Mouse (Mus musculus): ENCODE results near the gene Fez1. TPM values are rescaled to one million over a fixed set of nuclear protein-coding genes. Genes with fewer than 3 reads are reported as not detected.

Fez1 gene
- total and polyA plus RNA-seq, 3 experiments = 0.88 to 1.8 (median 1.7) TPM

GRCm38 (mm10) chr9:36796781-36797555, 24.7 kb upstream of the Fez1 start, which contains the start of gene Ei24:
Ei24 (minus strand) TSS chr9:36797393.
- Histone ChIP-seq H3K36me3 (ENCODE audit: control insufficient read depth, insufficient read depth, low read length) (peaks cover 4% of the 10 kb centered on the region), H3K4me3 (peak within 1 kb of the TSS; percentile 95), H3K27me3 (ENCODE audit: control insufficient read depth, insufficient read depth, low read length) (no peaks in the 10 kb centered on the region), H3K9ac (ENCODE audit: low read depth, low read length) (peak within 1 kb of the TSS; percentile 92), H3K27ac (peak within 1 kb of the TSS; percentile 92), H3K4me1 (ENCODE audit: control insufficient read depth, insufficient read depth, low read length) (peaks cover 3% of the 10 kb centered on the region), H3K79me2 (replicated peaks; ENCODE audit: control insufficient read depth, insufficient read depth, low read length) (peaks cover 1% of the 10 kb centered on the region; the same call in 1 of the 2 replicates)
- intact Hi-C loops (cut with DNase I) = loop anchor here (2.0 to 5.0 kb wide), 2 partner anchors 30 to 70 kb away; partner anchors contain the start of genes Chek1 and Stt3a
- DNase-seq = peak; percentile 92 to 98
- TF ChIP-seq EP300 (IDR thresholded peaks at IDR 0.05; ENCODE audit: insufficient read depth, low read depth, low read length) = no peak
- peak; percentile 48; the same call in 1 of the 2 replicates for TF ChIP-seq POLR2A (IDR thresholded peaks at IDR 0.05; ENCODE audit: insufficient read depth, low read depth, low read length)
- under 1% methylated on average over 66 of the region's 66 CpGs for WGBS

DNA sequence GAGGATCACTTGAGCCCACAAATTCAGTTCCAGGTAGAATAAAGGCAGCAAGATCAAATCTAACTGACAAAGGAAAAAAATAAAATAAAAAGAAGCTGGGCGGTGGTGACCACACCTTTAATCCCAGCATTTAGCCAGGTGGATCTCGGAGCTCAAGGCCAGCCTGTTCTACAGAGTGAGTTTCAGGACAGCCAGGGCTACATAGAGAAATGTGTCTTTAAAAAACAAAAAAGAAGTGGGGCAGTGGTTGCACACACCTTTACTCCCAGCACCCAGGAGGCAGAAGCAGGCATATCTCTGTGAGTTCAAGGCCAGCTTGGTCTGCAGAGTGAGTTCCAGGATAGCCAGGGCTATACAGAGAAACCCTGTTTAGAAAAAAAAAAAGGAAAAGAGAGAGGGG, 19.7 kb upstream of the Fez1 start:
- no peak for DNase-seq
- no peak overlapping the region for H3K9ac ChIP-seq (ENCODE audit: low read depth, low read length)
- H3K79me2 ChIP-seq (replicated peaks; ENCODE audit: control insufficient read depth, insufficient read depth, low read length) = no peaks in the 10 kb centered on the region
- no peak overlapping the region for H3K4me3 ChIP-seq
- no peaks in the 10 kb centered on the region; the same call in 1 of the 2 replicates for H3K4me1 ChIP-seq (ENCODE audit: control insufficient read depth, insufficient read depth, low read length)
- H3K36me3 ChIP-seq (ENCODE audit: control insufficient read depth, insufficient read depth, low read length) = no peaks in the 10 kb centered on the region
- H3K27ac ChIP-seq = no peak overlapping the region
- 91% methylated on average over 2 of the region's 2 CpGs for WGBS
- TF ChIP-seq CTCF (IDR thresholded peaks at IDR 0.05) (no peak), EP300 (IDR thresholded peaks at IDR 0.05; ENCODE audit: insufficient read depth, low read depth, low read length) (no peak), POLR2A (IDR thresholded peaks at IDR 0.05; ENCODE audit: insufficient read depth, low read depth, low read length) (no peak)
- no peaks in the 10 kb centered on the region for H3K27me3 ChIP-seq (ENCODE audit: control insufficient read depth, insufficient read depth, low read length)
- intact Hi-C loops (cut with DNase I) = no loop called here

DNA sequence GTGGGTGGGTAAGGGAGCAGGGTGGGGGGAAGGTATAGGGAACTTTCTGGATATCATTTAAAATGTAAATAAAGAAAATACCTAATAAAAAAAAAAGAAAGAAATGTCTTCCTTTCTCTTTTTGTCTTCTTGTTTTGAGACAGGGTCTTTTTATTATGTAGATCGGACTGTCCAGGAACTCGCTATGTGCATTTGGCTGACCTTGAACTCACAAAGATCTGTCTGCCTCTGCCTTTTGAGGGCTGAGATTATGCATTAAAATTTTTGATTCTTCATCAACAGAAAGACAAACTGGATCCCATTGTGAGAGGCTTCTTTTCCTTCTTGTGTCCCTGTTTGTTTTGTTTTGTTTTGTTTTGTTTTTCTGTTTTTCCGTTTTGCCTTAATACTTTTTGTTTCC, 18.7 kb upstream of the Fez1 start:
- Histone ChIP-seq H3K4me1 (ENCODE audit: control insufficient read depth, insufficient read depth, low read length) (no peaks in the 10 kb centered on the region), H3K36me3 (ENCODE audit: control insufficient read depth, insufficient read depth, low read length) (no peaks in the 10 kb centered on the region), H3K27me3 (ENCODE audit: control insufficient read depth, insufficient read depth, low read length) (no peaks in the 10 kb centered on the region), H3K79me2 (replicated peaks; ENCODE audit: control insufficient read depth, insufficient read depth, low read length) (no peaks in the 10 kb centered on the region), H3K27ac (no peak overlapping the region), H3K4me3 (no peak overlapping the region), H3K9ac (ENCODE audit: low read depth, low read length) (no peak overlapping the region)
- no peak for TF ChIP-seq POLR2A (IDR thresholded peaks at IDR 0.05; ENCODE audit: insufficient read depth, low read depth, low read length)
- TF ChIP-seq EP300 (IDR thresholded peaks at IDR 0.05; ENCODE audit: insufficient read depth, low read depth, low read length) = no peak
- no peak for TF ChIP-seq CTCF (IDR thresholded peaks at IDR 0.05)
- intact Hi-C loops (cut with DNase I) = no loop called here
- 82% methylated on average over 3 of the region's 3 CpGs for WGBS
- DNase-seq = no peak

- intact Hi-C loops (cut with DNase I) = no loop called here
- Histone ChIP-seq H3K36me3 (ENCODE audit: control insufficient read depth, insufficient read depth, low read length) (no peaks in the 10 kb centered on the region), H3K4me1 (ENCODE audit: control insufficient read depth, insufficient read depth, low read length) (no peaks in the 10 kb centered on the region), H3K27me3 (ENCODE audit: control insufficient read depth, insufficient read depth, low read length) (no peaks in the 10 kb centered on the region), H3K79me2 (replicated peaks; ENCODE audit: control insufficient read depth, insufficient read depth, low read length) (no peaks in the 10 kb centered on the region), H3K4me3 (no peak overlapping the region), H3K9ac (ENCODE audit: low read depth, low read length) (no peak overlapping the region), H3K27ac (no peak overlapping the region)
- 75% methylated on average over 6 of the region's 6 CpGs for WGBS
- DNase-seq = no peak
- TF ChIP-seq EP300 (IDR thresholded peaks at IDR 0.05; ENCODE audit: insufficient read depth, low read depth, low read length) (no peak), CTCF (IDR thresholded peaks at IDR 0.05) (no peak), POLR2A (IDR thresholded peaks at IDR 0.05; ENCODE audit: insufficient read depth, low read depth, low read length) (no peak)
Observed at GRCm38 (mm10) chr9:36803386-36803785, 18.3 kb upstream of the Fez1 start.

GRCm38 (mm10) chr9:36803926-36804325, 17.7 kb upstream of the Fez1 start:
- no peak overlapping the region for H3K4me3 ChIP-seq
- no peaks in the 10 kb centered on the region for H3K27me3 ChIP-seq (ENCODE audit: control insufficient read depth, insufficient read depth, low read length)
- intact Hi-C loops (cut with DNase I) = no loop called here
- no peak for DNase-seq
- H3K79me2 ChIP-seq (replicated peaks; ENCODE audit: control insufficient read depth, insufficient read depth, low read length) = no peaks in the 10 kb centered on the region
- TF ChIP-seq EP300 (IDR thresholded peaks at IDR 0.05; ENCODE audit: insufficient read depth, low read depth, low read length) (no peak), POLR2A (IDR thresholded peaks at IDR 0.05; ENCODE audit: insufficient read depth, low read depth, low read length) (no peak), CTCF (IDR thresholded peaks at IDR 0.05) (no peak)
- H3K27ac ChIP-seq = no peak overlapping the region
- H3K4me1 ChIP-seq (ENCODE audit: control insufficient read depth, insufficient read depth, low read length) = no peaks in the 10 kb centered on the region
- no peak overlapping the region for H3K9ac ChIP-seq (ENCODE audit: low read depth, low read length)
- WGBS = 72% methylated on average over 3 of the region's 3 CpGs
- H3K36me3 ChIP-seq (ENCODE audit: control insufficient read depth, insufficient read depth, low read length) = no peaks in the 10 kb centered on the region

- Histone ChIP-seq H3K9ac (ENCODE audit: low read depth, low read length) (no peak overlapping the region), H3K4me3 (no peak overlapping the region), H3K27me3 (ENCODE audit: control insufficient read depth, insufficient read depth, low read length) (no peaks in the 10 kb centered on the region), H3K4me1 (ENCODE audit: control insufficient read depth, insufficient read depth, low read length) (no peaks in the 10 kb centered on the region), H3K27ac (no peak overlapping the region), H3K79me2 (replicated peaks; ENCODE audit: control insufficient read depth, insufficient read depth, low read length) (no peaks in the 10 kb centered on the region), H3K36me3 (ENCODE audit: control insufficient read depth, insufficient read depth, low read length) (no peaks in the 10 kb centered on the region)
- 100% methylated on average over 3 of the region's 3 CpGs for WGBS
- intact Hi-C loops (cut with DNase I) = no loop called here
- no peak for DNase-seq
- no peak for TF ChIP-seq EP300 (IDR thresholded peaks at IDR 0.05; ENCODE audit: insufficient read depth, low read depth, low read length)
- no peak for TF ChIP-seq CTCF (IDR thresholded peaks at IDR 0.05)
- no peak for TF ChIP-seq POLR2A (IDR thresholded peaks at IDR 0.05; ENCODE audit: insufficient read depth, low read depth, low read length)
Observed at GRCm38 (mm10) chr9:36805256-36805975, 16.2 kb upstream of the Fez1 start.
